Mouse (Mus musculus): ENCODE measurements at regions not wholly inside any gene's neighbourhood (a gene's known extent, or its start where the extent isn't known, plus 50 kb on each side); places are given as distances from the start of the nearest gene placed in this dataset.

DNA sequence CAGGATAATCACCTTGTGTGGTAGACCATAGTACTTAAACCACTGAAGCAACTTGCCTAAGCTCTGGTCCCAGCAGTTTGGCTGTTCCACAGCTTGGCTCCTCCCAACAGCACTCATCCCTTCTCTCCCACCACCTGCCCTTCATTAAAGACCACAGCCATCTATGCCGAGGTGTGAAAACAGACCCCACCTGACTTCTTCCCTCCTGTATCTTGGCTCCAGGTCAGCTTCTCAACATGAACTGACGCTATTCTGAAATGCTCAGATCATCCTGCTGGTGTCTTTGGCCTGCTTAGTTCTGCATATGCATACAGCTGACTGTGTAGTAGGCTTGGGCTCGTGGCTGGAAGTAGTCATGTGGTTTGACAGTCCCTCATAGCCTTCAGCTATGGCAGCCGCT, 177.1 kb downstream of the Abcc12 start:
- Histone ChIP-seq H3K27me3 (ENCODE audit: control insufficient read depth, insufficient read depth, low read length) (no peaks in the 10 kb centered on the region), H3K4me1 (ENCODE audit: control insufficient read depth, insufficient read depth, low read length) (no peaks in the 10 kb centered on the region), H3K9ac (ENCODE audit: low read depth, low read length) (no peak overlapping the region), H3K4me3 (ENCODE audit: low read length) (no peak overlapping the region), H3K36me3 (ENCODE audit: control insufficient read depth, insufficient read depth, low read length) (no peaks in the 10 kb centered on the region), H3K9me3 (ENCODE audit: control insufficient read depth, low read length) (no peaks in the 10 kb centered on the region), H3K27ac (ENCODE audit: low read depth, low read length) (no peak overlapping the region), H3K4me2 (replicated peaks; ENCODE audit: low read depth, low read length) (no peak overlapping the region)
- WGBS, result 77% methylated on average over 4 of the region's 4 CpGs
- ATAC-seq (ENCODE audit: low FRiP score, low TSS enrichment), result no peak

DNA sequence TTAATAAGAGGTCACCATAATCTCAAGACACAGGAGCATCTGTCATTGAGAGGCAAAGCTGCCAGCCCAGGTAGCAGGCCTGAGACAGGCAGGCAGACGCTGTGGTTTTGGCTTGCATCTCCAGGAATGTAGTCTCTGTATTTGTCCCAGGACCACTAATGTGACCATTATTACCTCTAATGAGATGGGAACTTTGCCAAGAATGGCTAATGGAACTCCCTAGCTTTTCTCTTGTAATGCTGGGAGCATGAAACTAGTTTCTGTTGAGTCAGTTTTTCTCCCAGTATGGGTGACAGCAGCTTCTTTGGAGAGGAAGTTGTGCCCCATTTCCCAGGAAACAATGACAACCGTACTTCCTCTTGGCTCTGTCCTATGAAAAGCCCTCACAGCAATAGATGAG, 178.5 kb downstream of the Abcc12 start:
- Histone ChIP-seq H3K27ac (ENCODE audit: low read depth, low read length) (no peak overlapping the region), H3K36me3 (ENCODE audit: control insufficient read depth, insufficient read depth, low read length) (no peaks in the 10 kb centered on the region), H3K4me3 (ENCODE audit: low read length) (no peak overlapping the region), H3K4me1 (ENCODE audit: control insufficient read depth, insufficient read depth, low read length) (no peaks in the 10 kb centered on the region), H3K27me3 (ENCODE audit: control insufficient read depth, insufficient read depth, low read length) (no peaks in the 10 kb centered on the region), H3K9ac (ENCODE audit: low read depth, low read length) (no peak overlapping the region), H3K4me2 (replicated peaks; ENCODE audit: low read depth, low read length) (no peak overlapping the region), H3K9me3 (ENCODE audit: control insufficient read depth, low read length) (no peaks in the 10 kb centered on the region)
- ATAC-seq (ENCODE audit: low FRiP score, low TSS enrichment), result no peak
- WGBS, result 77% methylated on average over 2 of the region's 2 CpGs

DNA sequence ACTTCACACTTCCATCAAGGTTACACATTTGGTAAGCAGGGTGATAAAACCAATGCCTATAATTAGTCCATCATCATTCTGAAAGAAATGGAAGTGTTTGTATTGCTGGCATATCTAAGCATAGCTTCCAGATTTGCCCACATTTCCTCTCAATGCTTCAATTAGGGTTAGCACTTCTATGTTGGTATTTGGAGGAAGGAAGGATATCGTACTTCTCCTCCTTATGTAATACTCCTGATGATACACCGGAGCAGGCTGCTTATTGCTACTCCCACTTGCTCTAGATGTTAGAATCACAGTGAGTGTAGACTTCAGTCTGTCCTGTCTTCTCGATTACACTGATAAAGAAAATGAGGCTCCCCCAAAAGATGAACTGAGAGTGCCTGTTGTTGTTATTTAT, 185.4 kb downstream of the Abcc12 start:
- Histone ChIP-seq H3K27me3 (ENCODE audit: control insufficient read depth, insufficient read depth, low read length) (no peaks in the 10 kb centered on the region), H3K36me3 (ENCODE audit: control insufficient read depth, insufficient read depth, low read length) (no peaks in the 10 kb centered on the region), H3K9ac (ENCODE audit: low read depth, low read length) (no peak overlapping the region), H3K4me3 (ENCODE audit: low read length) (no peak overlapping the region), H3K4me2 (replicated peaks; ENCODE audit: low read depth, low read length) (no peak overlapping the region), H3K4me1 (ENCODE audit: control insufficient read depth, insufficient read depth, low read length) (no peaks in the 10 kb centered on the region), H3K9me3 (ENCODE audit: control insufficient read depth, low read length) (no peaks in the 10 kb centered on the region), H3K27ac (ENCODE audit: low read depth, low read length) (no peak overlapping the region)
- 87% methylated on average over 3 of the region's 3 CpGs for WGBS
- no peak for ATAC-seq (ENCODE audit: low FRiP score, low TSS enrichment)

DNA sequence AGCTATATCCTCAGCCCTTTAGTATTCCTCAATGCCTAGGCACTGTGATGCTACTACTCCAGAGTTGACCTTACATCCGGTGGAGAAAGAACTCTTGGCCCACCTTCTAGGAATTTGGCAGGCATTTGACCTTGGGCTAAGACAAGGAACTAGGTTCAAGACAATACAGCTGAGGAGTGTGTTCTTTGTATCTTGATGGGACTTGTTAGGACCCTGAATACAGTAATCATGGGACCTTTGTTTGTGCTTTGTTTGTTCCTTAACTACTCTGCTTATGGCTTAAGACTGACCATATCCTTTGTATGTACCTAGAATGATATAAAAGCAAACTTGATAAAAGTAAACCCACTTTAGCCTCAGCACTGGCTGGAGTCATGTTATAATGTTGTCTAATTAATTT, 186.7 kb downstream of the Abcc12 start:
- no peak for ATAC-seq (ENCODE audit: low FRiP score, low TSS enrichment)
- no peak overlapping the region for H3K9ac ChIP-seq (ENCODE audit: low read depth, low read length)
- H3K4me1 ChIP-seq (ENCODE audit: control insufficient read depth, insufficient read depth, low read length), result no peaks in the 10 kb centered on the region
- H3K9me3 ChIP-seq (ENCODE audit: control insufficient read depth, low read length), result no peaks in the 10 kb centered on the region
- H3K27me3 ChIP-seq (ENCODE audit: control insufficient read depth, insufficient read depth, low read length), result no peaks in the 10 kb centered on the region
- H3K27ac ChIP-seq (ENCODE audit: low read depth, low read length), result no peak overlapping the region
- 90% methylated on average over 1 of the region's 1 CpGs for WGBS
- H3K4me3 ChIP-seq (ENCODE audit: low read length), result no peak overlapping the region
- H3K4me2 ChIP-seq (replicated peaks; ENCODE audit: low read depth, low read length), result no peak overlapping the region
- no peaks in the 10 kb centered on the region for H3K36me3 ChIP-seq (ENCODE audit: control insufficient read depth, insufficient read depth, low read length)

DNA sequence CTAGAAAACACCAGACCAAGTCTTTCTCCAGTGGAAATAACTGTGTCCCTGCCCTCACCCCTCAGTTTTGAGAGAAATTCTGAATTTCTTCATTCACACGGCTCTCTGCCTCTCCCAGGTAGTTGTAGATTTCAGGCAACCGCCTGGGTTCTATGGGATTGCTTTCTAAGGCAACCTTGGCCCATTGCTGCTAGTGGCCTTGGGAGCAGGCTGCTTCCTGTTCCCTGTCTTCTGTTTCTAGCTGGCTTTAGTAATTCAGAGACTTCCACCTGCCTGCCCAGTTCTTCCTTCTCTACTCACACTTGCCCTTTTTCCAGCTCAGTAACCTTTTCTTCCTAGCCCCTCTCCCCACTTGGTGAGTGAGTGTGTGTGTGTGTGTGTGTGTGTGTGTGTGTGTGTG, 187.1 kb downstream of the Abcc12 start:
- Histone ChIP-seq H3K4me2 (replicated peaks; ENCODE audit: low read depth, low read length) (no peak overlapping the region), H3K4me1 (ENCODE audit: control insufficient read depth, insufficient read depth, low read length) (no peaks in the 10 kb centered on the region), H3K27me3 (ENCODE audit: control insufficient read depth, insufficient read depth, low read length) (no peaks in the 10 kb centered on the region), H3K9me3 (ENCODE audit: control insufficient read depth, low read length) (no peaks in the 10 kb centered on the region), H3K9ac (ENCODE audit: low read depth, low read length) (no peak overlapping the region), H3K36me3 (ENCODE audit: control insufficient read depth, insufficient read depth, low read length) (no peaks in the 10 kb centered on the region), H3K4me3 (ENCODE audit: low read length) (no peak overlapping the region), H3K27ac (ENCODE audit: low read depth, low read length) (no peak overlapping the region)
- 78% methylated on average over 2 of the region's 2 CpGs for WGBS
- no peak for ATAC-seq (ENCODE audit: low FRiP score, low TSS enrichment)

DNA sequence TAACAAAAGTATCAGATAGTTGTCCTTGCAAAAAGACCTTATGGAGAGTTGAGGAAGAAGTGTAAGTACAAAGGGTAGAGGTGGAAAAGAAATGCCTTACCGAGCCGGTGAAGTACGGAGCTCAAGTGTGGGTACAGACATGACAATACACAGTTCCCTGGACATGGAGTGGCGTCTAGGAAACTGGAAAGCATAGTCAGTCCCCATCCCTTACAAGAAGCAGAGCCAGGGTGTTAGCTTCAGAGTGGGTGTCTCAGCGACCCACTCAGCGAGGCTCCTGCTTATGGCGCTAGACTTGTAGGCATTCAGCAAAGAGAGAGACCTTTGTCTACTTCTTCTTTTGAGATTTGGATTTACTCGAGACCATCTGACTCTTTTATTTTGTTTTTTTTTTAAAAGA, 189.8 kb downstream of the Abcc12 start:
- H3K9me3 ChIP-seq (ENCODE audit: control insufficient read depth, low read length), result no peaks in the 10 kb centered on the region
- no peak overlapping the region for H3K9ac ChIP-seq (ENCODE audit: low read depth, low read length)
- ATAC-seq (ENCODE audit: low FRiP score, low TSS enrichment), result no peak
- WGBS, result 93% methylated on average over 8 of the region's 8 CpGs
- no peaks in the 10 kb centered on the region for H3K36me3 ChIP-seq (ENCODE audit: control insufficient read depth, insufficient read depth, low read length)
- no peaks in the 10 kb centered on the region for H3K27me3 ChIP-seq (ENCODE audit: control insufficient read depth, insufficient read depth, low read length)
- H3K27ac ChIP-seq (ENCODE audit: low read depth, low read length), result no peak overlapping the region
- H3K4me2 ChIP-seq (replicated peaks; ENCODE audit: low read depth, low read length), result no peak overlapping the region
- no peak overlapping the region for H3K4me3 ChIP-seq (ENCODE audit: low read length)
- no peaks in the 10 kb centered on the region for H3K4me1 ChIP-seq (ENCODE audit: control insufficient read depth, insufficient read depth, low read length)

DNA sequence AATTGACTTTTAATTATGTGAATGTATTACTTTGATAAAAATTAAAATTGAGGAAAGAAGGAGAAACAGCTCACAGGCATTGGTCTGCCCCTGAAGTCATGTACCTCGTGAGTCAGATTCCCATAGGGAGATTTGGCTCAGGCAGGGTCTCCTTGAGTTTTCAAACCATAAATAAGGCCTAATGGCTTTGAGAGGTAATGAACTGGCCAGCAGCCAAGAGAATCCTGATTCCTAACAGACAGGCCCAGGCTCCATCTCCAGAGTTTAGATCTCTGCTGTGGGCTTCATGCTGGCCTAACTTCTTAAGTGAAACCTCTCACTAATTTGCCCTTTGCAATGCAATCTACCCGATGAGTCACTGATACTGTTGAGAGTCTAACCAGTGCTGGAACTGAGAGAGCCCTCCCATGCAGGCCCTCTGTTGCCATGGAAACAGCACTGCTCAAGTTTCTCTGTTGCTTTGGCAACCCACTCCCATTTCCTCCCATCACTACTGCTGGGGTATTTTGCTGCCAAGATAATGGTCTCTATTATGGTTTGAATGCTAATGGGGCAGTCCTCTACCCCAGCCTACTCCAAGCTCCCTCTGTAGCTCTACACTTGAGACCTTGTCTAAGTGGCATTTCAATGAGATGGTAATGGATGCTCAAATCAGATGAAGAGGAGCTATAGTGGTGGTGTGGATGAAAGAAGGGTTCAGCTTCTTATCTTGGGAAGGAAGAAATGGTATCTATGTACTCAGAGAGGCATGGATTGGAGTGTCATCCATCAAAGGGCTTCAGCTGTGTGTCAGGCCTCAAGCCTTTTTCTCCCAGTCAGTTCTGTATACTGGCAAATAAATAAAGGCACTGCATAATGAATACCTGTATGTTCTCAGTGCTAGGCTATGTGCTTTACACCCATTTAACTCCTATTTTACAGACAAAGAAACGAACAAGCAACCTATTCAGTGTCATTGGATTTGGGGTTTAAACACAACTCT, 190.5 kb downstream of the Abcc12 start:
- Histone ChIP-seq H3K27me3 (ENCODE audit: control insufficient read depth, insufficient read depth, low read length) (no peaks in the 10 kb centered on the region), H3K4me3 (ENCODE audit: low read length) (no peak overlapping the region), H3K36me3 (ENCODE audit: control insufficient read depth, insufficient read depth, low read length) (no peaks in the 10 kb centered on the region), H3K4me1 (ENCODE audit: control insufficient read depth, insufficient read depth, low read length) (no peaks in the 10 kb centered on the region), H3K27ac (ENCODE audit: low read depth, low read length) (no peak overlapping the region), H3K9me3 (ENCODE audit: control insufficient read depth, low read length) (no peaks in the 10 kb centered on the region), H3K9ac (ENCODE audit: low read depth, low read length) (no peak overlapping the region), H3K4me2 (replicated peaks; ENCODE audit: low read depth, low read length) (no peak overlapping the region)
- WGBS, result 32% methylated on average over 3 of the region's 3 CpGs
- peak; percentile 96 for ATAC-seq (ENCODE audit: low FRiP score, low TSS enrichment)

DNA sequence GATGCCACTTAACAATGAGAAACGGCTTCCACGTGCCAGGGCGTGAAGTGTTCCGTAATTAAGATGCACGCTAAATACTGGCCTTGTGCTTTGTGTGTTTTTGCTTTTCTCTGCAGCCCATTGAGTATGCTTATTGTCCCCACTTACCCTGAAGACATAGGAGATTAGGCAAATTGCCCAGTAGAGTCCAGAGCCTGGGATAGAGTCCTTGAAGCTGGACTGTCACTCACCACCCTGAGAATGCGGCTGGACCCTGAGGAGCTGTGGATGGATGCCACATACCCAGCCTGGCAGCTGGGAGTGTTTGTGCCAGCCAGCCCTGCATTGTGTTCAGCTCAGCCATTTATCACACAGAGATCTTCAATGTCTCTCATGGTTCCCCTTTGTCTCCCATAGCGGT, 195.2 kb downstream of the Abcc12 start:
- no peaks in the 10 kb centered on the region for H3K36me3 ChIP-seq (ENCODE audit: control insufficient read depth, insufficient read depth, low read length)
- no peak for ATAC-seq (ENCODE audit: low FRiP score, low TSS enrichment)
- 93% methylated on average over 7 of the region's 7 CpGs for WGBS

DNA sequence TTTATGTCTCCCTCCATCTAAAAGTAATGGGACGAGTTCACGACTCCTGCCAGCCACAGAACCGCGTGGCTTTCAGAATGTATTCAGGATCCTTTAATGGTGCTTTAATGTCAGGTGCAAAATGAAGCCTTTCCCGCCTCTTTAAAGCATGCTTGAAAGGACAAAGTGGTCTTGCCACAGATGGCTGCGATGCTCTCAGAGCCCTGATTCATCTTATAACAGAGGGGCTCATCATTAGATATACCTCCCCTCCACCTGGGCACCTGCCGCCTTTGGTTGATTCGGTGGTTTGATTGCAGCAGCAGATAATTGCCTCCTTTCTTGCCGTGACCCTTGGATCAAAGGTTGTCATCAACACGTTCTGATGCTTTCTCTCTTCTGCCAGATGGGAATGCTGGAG, 198.5 kb downstream of the Abcc12 start:
- Histone ChIP-seq H3K27me3 (ENCODE audit: control insufficient read depth, insufficient read depth, low read length) (no peaks in the 10 kb centered on the region), H3K36me3 (ENCODE audit: control insufficient read depth, insufficient read depth, low read length) (no peaks in the 10 kb centered on the region), H3K9ac (ENCODE audit: low read depth, low read length) (no peak overlapping the region), H3K4me1 (ENCODE audit: control insufficient read depth, insufficient read depth, low read length) (no peaks in the 10 kb centered on the region), H3K27ac (ENCODE audit: low read depth, low read length) (no peak overlapping the region), H3K4me3 (ENCODE audit: low read length) (no peak overlapping the region), H3K9me3 (ENCODE audit: control insufficient read depth, low read length) (no peaks in the 10 kb centered on the region), H3K4me2 (replicated peaks; ENCODE audit: low read depth, low read length) (no peak overlapping the region)
- ATAC-seq (ENCODE audit: low FRiP score, low TSS enrichment), result no peak
- 79% methylated on average over 10 of the region's 10 CpGs for WGBS

More for the DNA sequence above, 195.2 kb downstream of the Abcc12 start:
- Histone ChIP-seq H3K27me3 (ENCODE audit: control insufficient read depth, insufficient read depth, low read length) (no peaks in the 10 kb centered on the region), H3K4me3 (ENCODE audit: low read length) (no peak overlapping the region), H3K4me2 (replicated peaks; ENCODE audit: low read depth, low read length) (no peak overlapping the region), H3K4me1 (ENCODE audit: control insufficient read depth, insufficient read depth, low read length) (no peaks in the 10 kb centered on the region), H3K27ac (ENCODE audit: low read depth, low read length) (no peak overlapping the region), H3K9me3 (ENCODE audit: control insufficient read depth, low read length) (no peaks in the 10 kb centered on the region), H3K9ac (ENCODE audit: low read depth, low read length) (no peak overlapping the region)
